Mouse (Mus musculus) CH12.LX (cell line): ENCODE data around the gene Mroh2b.

Source experiments
- CTCF ChIP-seq, 2 experiments: IDR thresholded peaks in 1 of 2; conservative IDR thresholded peaks in 1 of 2; 2 replicates each; pipeline ENCODE4 v1.5.1; 2011 to 2012; ENCODE audit warnings: low read depth in 2 of 2, low read length in 2 of 2, improper control_type of control experiment in 1 of 2, inconsistent platforms in 1 of 2, mild to moderate bottlenecking in 1 of 2, moderate library complexity in 1 of 2
- EP300 ChIP-seq: IDR thresholded peaks from 2 replicates; pipeline ENCODE4 v1.6.1; 2011; ENCODE audit warnings: low read length, improper control_type of control experiment
- ETS1 ChIP-seq: conservative IDR thresholded peaks from 2 replicates; pipeline ENCODE4 v1.6.1; 2012; ENCODE audit warnings: low read depth, mild to moderate bottlenecking, inconsistent platforms, low read length, improper control_type of control experiment, moderate library complexity
- HCFC1 ChIP-seq: IDR thresholded peaks from 2 replicates; pipeline ENCODE4 v1.6.1; 2012; ENCODE audit warnings: low read depth, mild to moderate bottlenecking, inconsistent platforms, low read length, improper control_type of control experiment
- JUN ChIP-seq: IDR thresholded peaks from 2 replicates; pipeline ENCODE4 v1.6.1; 2011; ENCODE audit warnings: low read depth, mild to moderate bottlenecking, low read length, improper control_type of control experiment, moderate library complexity; ENCODE audit not compliant: insufficient read depth
- POLR2A ChIP-seq: IDR thresholded peaks from 2 replicates; pipeline ENCODE4 v1.6.1; 2011; ENCODE audit warnings: low read depth, mild to moderate bottlenecking, improper control_type of control experiment, low read length
- UBTF ChIP-seq: IDR thresholded peaks from 2 replicates; pipeline ENCODE4 v1.6.1; 2012; ENCODE audit warnings: low read depth, mild to moderate bottlenecking, inconsistent platforms, low read length, improper control_type of control experiment, moderate library complexity
- USF1 ChIP-seq: IDR thresholded peaks from 2 replicates; pipeline ENCODE4 v1.6.1; 2014; ENCODE audit warnings: low read depth, mild to moderate bottlenecking, inconsistent platforms, low read length, improper control_type of control experiment
- USF2 ChIP-seq: conservative IDR thresholded peaks from 2 replicates; pipeline ENCODE4 v1.6.1; 2011; ENCODE audit warnings: low read depth, low read length, improper control_type of control experiment

- no peak for TF ChIP-seq JUN
- TF ChIP-seq UBTF = no peak
- no peak for TF ChIP-seq ETS1
- no peak for TF ChIP-seq EP300
- no peak for TF ChIP-seq USF2
- TF ChIP-seq USF1 = no peak
- no peak for TF ChIP-seq CTCF (conservative IDR thresholded peaks at IDR 0.05 in 1 of 2, IDR thresholded peaks at IDR 0.05 in 1 of 2; ENCODE audit: low read depth in 2 of 2, low read length in 2 of 2)
- TF ChIP-seq POLR2A = no peak
- TF ChIP-seq HCFC1 = no peak
Observed at GRCm38 (mm10) chr15:4973355-4973754, 74.8 kb downstream of the Mroh2b start.
